Mouse (Mus musculus): Measurements from ENCODE around the gene Adcy10. TPM values are rescaled to one million over a fixed set of nuclear protein-coding genes. Genes with fewer than 3 reads are reported as not detected.

The Adcy10 gene
- polyA plus RNA-seq, 1 experiment from 2014 or later: 0.13 TPM

GRCm38 (mm10) chr1:165614793-165615192 is 129.8 kb downstream of the Adcy10 start:
- ATAC-seq (ENCODE audit: low FRiP score, low TSS enrichment): no peak
- Histone ChIP-seq H3K4me2 (ENCODE audit: low read length) (no peak overlapping the region), H3K27ac (replicated peaks; ENCODE audit: low read depth, low read length) (no peak overlapping the region), H3K9ac (replicated peaks; ENCODE audit: low read length) (no peak overlapping the region), H3K27me3 (ENCODE audit: control insufficient read depth, insufficient read depth, low read length) (no peaks in the 10 kb centered on the region), H3K4me1 (ENCODE audit: control insufficient read depth, insufficient read depth, low read length) (peaks cover 27% of the 10 kb centered on the region), H3K9me3 (ENCODE audit: control insufficient read depth, low read length) (peaks cover 3% of the 10 kb centered on the region; the same call in 1 of the 2 replicates), H3K4me3 (replicated peaks; ENCODE audit: low read depth, low read length) (no peak overlapping the region), H3K36me3 (ENCODE audit: control insufficient read depth, insufficient read depth, low read length) (peaks cover 10% of the 10 kb centered on the region)
- WGBS: 97% methylated on average over 3 of the region's 3 CpGs
- no peak for DNase-seq

DNA sequence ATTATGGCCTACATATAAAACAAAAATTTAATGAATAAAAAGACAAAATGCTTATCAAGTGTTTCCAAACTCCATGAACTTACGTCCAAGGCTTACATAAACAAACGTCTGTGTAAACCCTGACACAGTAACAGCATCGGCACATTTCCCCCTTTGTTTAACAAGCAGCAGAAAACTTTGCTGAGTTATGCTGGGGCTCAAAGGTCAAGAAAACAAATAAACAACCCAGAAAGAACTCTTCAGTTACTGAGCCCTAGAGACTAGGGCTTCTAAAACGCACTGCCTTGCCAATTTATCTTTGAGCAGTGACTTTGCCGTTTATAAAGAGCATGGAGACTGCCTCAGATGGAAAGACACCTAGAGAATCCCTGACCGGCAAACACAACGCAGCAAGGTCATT is 131.7 kb downstream of the Adcy10 start:
- 46% methylated on average over 7 of the region's 7 CpGs for WGBS
- H3K9ac ChIP-seq (replicated peaks; ENCODE audit: low read length): no peak overlapping the region
- H3K4me2 ChIP-seq (ENCODE audit: low read length): no peak overlapping the region
- DNase-seq: peak; percentile 10
- H3K4me1 ChIP-seq (ENCODE audit: control insufficient read depth, insufficient read depth, low read length): peaks cover 12% of the 10 kb centered on the region; the same call in 1 of the 2 replicates
- ATAC-seq (ENCODE audit: low FRiP score, low TSS enrichment): no peak
- no peak overlapping the region for H3K4me3 ChIP-seq (replicated peaks; ENCODE audit: low read depth, low read length)
- peaks cover 3% of the 10 kb centered on the region; the same call in 1 of the 2 replicates for H3K9me3 ChIP-seq (ENCODE audit: control insufficient read depth, low read length)
- peak overlapping the region; percentile 49; the same call in 1 of the 2 replicates for H3K27ac ChIP-seq (replicated peaks; ENCODE audit: low read depth, low read length)
- peaks cover 10% of the 10 kb centered on the region for H3K36me3 ChIP-seq (ENCODE audit: control insufficient read depth, insufficient read depth, low read length)
- no peaks in the 10 kb centered on the region for H3K27me3 ChIP-seq (ENCODE audit: control insufficient read depth, insufficient read depth, low read length)

DNA sequence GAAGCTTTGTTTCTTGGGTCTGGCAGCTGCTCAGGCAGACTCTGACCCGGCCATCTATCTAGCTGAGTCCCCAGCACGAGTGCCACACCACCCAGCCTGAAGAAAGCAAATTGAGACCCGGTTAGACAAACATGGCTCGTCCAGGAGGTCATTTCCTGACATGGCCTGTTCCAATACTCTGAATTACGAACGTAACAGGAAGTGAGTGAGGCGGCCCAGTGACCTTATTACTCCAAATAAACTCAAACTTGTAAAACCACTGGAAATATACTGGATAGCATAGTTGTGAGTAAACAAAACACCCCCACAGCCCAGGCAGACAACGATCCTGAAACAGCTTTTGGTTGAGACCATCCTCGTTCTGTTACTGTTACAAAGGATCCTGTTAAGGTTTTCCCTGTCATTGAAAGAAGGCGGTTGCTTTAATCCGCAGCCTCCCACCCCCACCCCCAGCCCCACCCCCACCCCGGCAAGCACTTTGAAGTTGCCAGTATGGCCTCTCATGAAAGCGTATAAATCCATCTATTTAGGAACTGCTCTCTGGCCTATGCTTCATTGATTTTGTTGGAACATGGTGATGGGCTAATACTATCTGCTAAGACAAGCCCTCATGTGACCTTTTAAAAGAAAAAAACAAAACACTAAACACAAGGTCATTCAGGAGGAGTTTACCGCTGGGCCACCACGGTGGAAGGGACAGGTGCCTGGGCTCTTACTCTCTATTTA is 132.3 kb downstream of the Adcy10 start:
- Histone ChIP-seq H3K4me2 (ENCODE audit: low read length) (0 out of 2 replicates have a peak overlapping the region, but pooled peaks have one; percentile 10), H3K27me3 (ENCODE audit: control insufficient read depth, insufficient read depth, low read length) (no peaks in the 10 kb centered on the region), H3K9me3 (ENCODE audit: control insufficient read depth, low read length) (peaks cover 3% of the 10 kb centered on the region; the same call in 1 of the 2 replicates), H3K36me3 (ENCODE audit: control insufficient read depth, insufficient read depth, low read length) (peaks cover 10% of the 10 kb centered on the region), H3K4me1 (ENCODE audit: control insufficient read depth, insufficient read depth, low read length) (peaks cover 12% of the 10 kb centered on the region; the same call in 1 of the 2 replicates), H3K9ac (replicated peaks; ENCODE audit: low read length) (no peak overlapping the region), H3K4me3 (replicated peaks; ENCODE audit: low read depth, low read length) (no peak overlapping the region), H3K27ac (replicated peaks; ENCODE audit: low read depth, low read length) (0 out of 2 replicates have a peak overlapping the region, but pooled peaks have one; percentile 49)
- 9% methylated on average over 15 of the region's 15 CpGs for WGBS
- no peak for ATAC-seq (ENCODE audit: low FRiP score, low TSS enrichment)
- DNase-seq: peak; percentile 26

DNA sequence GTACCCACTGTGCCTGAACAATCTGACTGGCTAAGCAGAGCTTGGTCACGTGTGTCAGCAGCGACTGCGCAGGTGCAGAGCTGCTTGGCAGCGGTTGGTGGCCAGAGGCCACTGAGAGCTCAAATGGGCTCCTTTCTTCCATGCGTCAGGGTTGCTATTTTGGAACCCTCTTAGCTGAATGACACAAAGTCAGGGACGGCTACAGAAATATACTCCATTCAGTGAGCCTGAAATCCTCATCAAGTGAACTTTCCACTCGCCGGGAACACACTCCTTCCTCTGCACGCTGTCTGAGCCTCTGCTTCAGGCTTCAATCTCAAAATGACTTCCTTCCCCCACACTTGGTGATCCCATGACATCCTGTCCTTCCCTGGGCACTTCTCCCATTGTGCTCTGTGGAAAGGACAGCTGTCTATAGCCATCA is 133.2 kb downstream of the Adcy10 start:
- Histone ChIP-seq H3K9me3 (ENCODE audit: control insufficient read depth, low read length) (peaks cover 3% of the 10 kb centered on the region; the same call in 1 of the 2 replicates), H3K27me3 (ENCODE audit: control insufficient read depth, insufficient read depth, low read length) (no peaks in the 10 kb centered on the region), H3K36me3 (ENCODE audit: control insufficient read depth, insufficient read depth, low read length) (peaks cover 10% of the 10 kb centered on the region), H3K9ac (replicated peaks; ENCODE audit: low read length) (no peak overlapping the region), H3K4me2 (ENCODE audit: low read length) (no peak overlapping the region), H3K27ac (replicated peaks; ENCODE audit: low read depth, low read length) (no peak overlapping the region), H3K4me3 (replicated peaks; ENCODE audit: low read depth, low read length) (no peak overlapping the region), H3K4me1 (ENCODE audit: control insufficient read depth, insufficient read depth, low read length) (peaks cover 12% of the 10 kb centered on the region; the same call in 1 of the 2 replicates)
- DNase-seq: no peak
- ATAC-seq (ENCODE audit: low FRiP score, low TSS enrichment): no peak
- WGBS: 48% methylated on average over 9 of the region's 9 CpGs

DNA sequence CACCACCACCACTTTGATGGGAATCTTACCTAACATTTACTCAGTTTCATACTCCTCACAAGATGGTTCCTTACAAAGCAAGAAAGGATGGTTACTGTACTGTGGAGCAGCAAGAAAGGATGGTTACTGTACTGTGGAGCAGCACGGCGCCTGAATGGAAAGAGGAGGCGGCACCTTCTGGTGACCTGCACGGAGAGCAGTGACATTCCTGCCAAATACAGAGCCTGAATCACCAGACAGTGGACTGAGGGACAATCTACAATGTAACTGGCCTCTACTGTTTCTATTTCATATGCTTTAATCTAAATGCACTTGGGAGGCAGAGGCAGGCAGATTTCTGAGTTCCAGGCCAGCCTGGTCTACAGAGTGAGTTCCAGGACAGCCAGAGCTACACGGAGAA is 140.1 kb downstream of the Adcy10 start:
- Histone ChIP-seq H3K4me2 (ENCODE audit: low read length) (no peak overlapping the region), H3K27ac (replicated peaks; ENCODE audit: low read depth, low read length) (no peak overlapping the region), H3K27me3 (ENCODE audit: control insufficient read depth, insufficient read depth, low read length) (no peaks in the 10 kb centered on the region), H3K9ac (replicated peaks; ENCODE audit: low read length) (no peak overlapping the region), H3K9me3 (ENCODE audit: control insufficient read depth, low read length) (no peaks in the 10 kb centered on the region), H3K4me1 (ENCODE audit: control insufficient read depth, insufficient read depth, low read length) (peaks cover 8% of the 10 kb centered on the region), H3K36me3 (ENCODE audit: control insufficient read depth, insufficient read depth, low read length) (no peaks in the 10 kb centered on the region), H3K4me3 (replicated peaks; ENCODE audit: low read depth, low read length) (no peak overlapping the region)
- DNase-seq (no peak), ATAC-seq (ENCODE audit: low FRiP score, low TSS enrichment) (no peak)
- WGBS: 94% methylated on average over 5 of the region's 5 CpGs

GRCm38 (mm10) chr1:165625896-165626295 is 140.9 kb downstream of the Adcy10 start:
- no peak for ATAC-seq (ENCODE audit: low FRiP score, low TSS enrichment)
- no peak overlapping the region for H3K27ac ChIP-seq (replicated peaks; ENCODE audit: low read depth, low read length)
- no peak overlapping the region for H3K4me2 ChIP-seq (ENCODE audit: low read length)
- no peaks in the 10 kb centered on the region for H3K36me3 ChIP-seq (ENCODE audit: control insufficient read depth, insufficient read depth, low read length)
- no peak overlapping the region for H3K9ac ChIP-seq (replicated peaks; ENCODE audit: low read length)
- no peak overlapping the region for H3K4me3 ChIP-seq (replicated peaks; ENCODE audit: low read depth, low read length)
- H3K4me1 ChIP-seq (ENCODE audit: control insufficient read depth, insufficient read depth, low read length): peaks cover 12% of the 10 kb centered on the region
- no peaks in the 10 kb centered on the region for H3K9me3 ChIP-seq (ENCODE audit: control insufficient read depth, low read length)
- 88% methylated on average over 5 of the region's 5 CpGs for WGBS
- DNase-seq: no peak
- H3K27me3 ChIP-seq (ENCODE audit: control insufficient read depth, insufficient read depth, low read length): no peaks in the 10 kb centered on the region

Other genes starting within 250 kb of the Adcy10 start
- gene Tiprl, start 248.2 kb upstream of the Adcy10 start, polyA plus RNA-seq (2014; fragmentation: Nextera tagmentation; extraction: Ambion mirVana): 145 and 150 TPM in 2 replicates
- gene Gpr161, start 189.4 kb upstream of the Adcy10 start, polyA plus RNA-seq (2014; fragmentation: Nextera tagmentation; extraction: Ambion mirVana): 6.2 and 7.5 TPM in 2 replicates
- 14.9 and 18.5 TPM in 2 replicates for gene Dcaf6, start 24.7 kb upstream of the Adcy10 start, polyA plus RNA-seq (2014; fragmentation: Nextera tagmentation; extraction: Ambion mirVana)
- 208 and 224 TPM in 2 replicates for gene Mpc2, start 24.5 kb upstream of the Adcy10 start, polyA plus RNA-seq (2014; fragmentation: Nextera tagmentation; extraction: Ambion mirVana)
- gene Mpzl1, start 149.4 kb downstream of the Adcy10 start, polyA plus RNA-seq (2014; fragmentation: Nextera tagmentation; extraction: Ambion mirVana): 138 and 159 TPM in 2 replicates
- 2.5 and 4.7 TPM in 2 replicates for gene Rcsd1, start 224.6 kb downstream of the Adcy10 start, polyA plus RNA-seq (2014; fragmentation: Nextera tagmentation; extraction: Ambion mirVana)